Mouse (Mus musculus): ENCODE measurements at regions not wholly inside any gene's neighbourhood (a gene's known extent, or its start where the extent isn't known, plus 50 kb on each side); places are given as distances from the start of the nearest gene placed in this dataset.

DNA sequence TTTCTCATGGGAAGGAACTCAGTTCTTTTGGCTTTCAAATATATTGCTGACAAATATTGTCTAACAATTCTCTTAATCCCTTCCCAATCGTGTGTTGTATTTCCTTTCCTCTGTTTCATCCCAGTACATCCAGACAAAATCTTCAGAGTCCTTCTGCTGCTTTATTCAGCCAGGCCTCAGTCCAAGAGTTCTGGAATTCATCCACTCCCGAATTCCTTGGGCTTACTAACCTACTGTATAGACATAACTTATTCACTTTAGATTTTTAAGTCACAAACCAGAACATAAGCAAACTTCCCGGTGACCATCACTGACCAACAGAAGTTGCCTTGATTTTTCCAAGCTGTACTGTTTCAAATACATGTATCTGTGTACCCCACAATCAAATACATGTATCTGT lies 90.9 kb upstream of the Kitl start:
- ATAC-seq (ENCODE audit: insufficient number of reproducible peaks, low FRiP score, low TSS enrichment, low read depth), result no peak

DNA sequence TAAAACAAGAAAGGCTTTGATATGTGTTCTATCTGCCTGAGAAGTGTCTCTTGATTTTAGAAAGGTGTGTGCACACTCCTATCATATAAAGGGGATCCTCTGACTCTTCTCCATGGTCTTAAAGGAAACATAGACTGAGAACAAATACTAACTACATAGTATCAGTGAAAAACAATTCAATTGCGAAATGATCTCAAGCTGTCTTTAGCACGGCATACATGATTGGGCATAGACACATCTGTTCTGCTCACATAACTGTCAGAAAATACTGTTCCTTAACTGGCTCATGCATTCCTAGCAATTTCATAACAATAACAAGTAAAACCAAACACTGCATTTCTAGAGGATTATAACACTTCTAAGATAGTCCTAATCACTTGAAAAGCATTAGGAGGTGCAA lies 95.5 kb upstream of the Kitl start:
- WGBS, result 57% methylated on average over 2 of the region's 2 CpGs
- no peaks in the 10 kb centered on the region for H3K9me3 ChIP-seq (replicated peaks)
- peaks cover 4% of the 10 kb centered on the region for H3K4me1 ChIP-seq
- no peaks in the 10 kb centered on the region for H3K36me3 ChIP-seq
- ATAC-seq (ENCODE audit: insufficient number of reproducible peaks, low FRiP score, low TSS enrichment, low read depth), result no peak
- H3K27me3 ChIP-seq, result no peaks in the 10 kb centered on the region
- H3K4me2 ChIP-seq (replicated peaks), result no peak overlapping the region
- no peak overlapping the region for H3K27ac ChIP-seq (replicated peaks)
- H3K9ac ChIP-seq, result no peak overlapping the region
- H3K4me3 ChIP-seq (replicated peaks), result no peak overlapping the region

More for the DNA sequence above, 90.9 kb upstream of the Kitl start:
- WGBS, result 54% methylated on average over 3 of the region's 3 CpGs
- H3K9me3 ChIP-seq (replicated peaks), result no peaks in the 10 kb centered on the region
- H3K36me3 ChIP-seq, result no peaks in the 10 kb centered on the region
- H3K4me3 ChIP-seq (replicated peaks), result no peak overlapping the region
- H3K4me2 ChIP-seq (replicated peaks), result no peak overlapping the region
- no peaks in the 10 kb centered on the region for H3K27me3 ChIP-seq
- no peak overlapping the region for H3K27ac ChIP-seq (replicated peaks)
- no peak overlapping the region for H3K9ac ChIP-seq
- peaks cover 6% of the 10 kb centered on the region for H3K4me1 ChIP-seq

DNA sequence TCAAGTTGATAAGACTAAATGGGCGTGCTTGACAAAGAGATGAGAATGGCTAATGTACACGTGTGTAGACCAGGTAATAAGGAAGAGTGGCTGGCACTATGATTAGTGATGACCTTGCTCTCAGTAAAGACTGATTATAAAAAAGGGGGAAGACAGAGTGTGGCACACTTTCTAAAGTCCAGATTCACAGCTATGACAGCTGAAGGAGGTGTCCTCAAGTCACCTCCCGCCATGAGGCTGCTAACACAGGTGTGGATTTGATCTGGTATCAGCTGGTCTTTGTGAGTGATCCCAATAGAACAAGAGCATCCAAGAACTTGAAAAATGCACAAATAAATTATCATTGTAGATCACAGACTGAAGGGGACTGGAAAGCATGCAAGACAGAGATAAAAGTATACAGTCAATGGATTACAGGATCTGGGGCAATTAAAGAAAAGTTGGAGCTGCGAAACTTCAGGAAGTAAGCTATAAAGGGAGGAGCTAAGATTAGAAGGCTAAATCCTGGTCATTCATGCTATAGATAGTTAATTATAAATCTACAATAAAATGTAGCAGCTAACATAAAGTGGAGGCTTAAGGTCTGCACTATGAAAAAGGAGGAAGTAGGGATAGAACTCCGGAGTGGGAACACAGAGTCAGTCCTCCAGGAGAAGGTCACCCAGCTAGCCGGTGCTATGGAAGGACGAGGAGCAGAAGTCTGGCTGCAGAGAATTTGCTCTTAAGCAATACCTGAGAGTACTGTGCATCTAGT lies 96.7 kb upstream of the Kitl start:
- no peak overlapping the region for H3K9ac ChIP-seq
- ATAC-seq (ENCODE audit: insufficient number of reproducible peaks, low FRiP score, low TSS enrichment, low read depth), result no peak
- no peaks in the 10 kb centered on the region for H3K27me3 ChIP-seq
- H3K27ac ChIP-seq (replicated peaks), result no peak overlapping the region
- 88% methylated on average over 7 of the region's 7 CpGs for WGBS
- H3K4me3 ChIP-seq (replicated peaks), result no peak overlapping the region
- H3K9me3 ChIP-seq (replicated peaks), result no peaks in the 10 kb centered on the region
- no peaks in the 10 kb centered on the region for H3K36me3 ChIP-seq
- H3K4me2 ChIP-seq (replicated peaks), result no peak overlapping the region
- peaks cover 4% of the 10 kb centered on the region for H3K4me1 ChIP-seq

DNA sequence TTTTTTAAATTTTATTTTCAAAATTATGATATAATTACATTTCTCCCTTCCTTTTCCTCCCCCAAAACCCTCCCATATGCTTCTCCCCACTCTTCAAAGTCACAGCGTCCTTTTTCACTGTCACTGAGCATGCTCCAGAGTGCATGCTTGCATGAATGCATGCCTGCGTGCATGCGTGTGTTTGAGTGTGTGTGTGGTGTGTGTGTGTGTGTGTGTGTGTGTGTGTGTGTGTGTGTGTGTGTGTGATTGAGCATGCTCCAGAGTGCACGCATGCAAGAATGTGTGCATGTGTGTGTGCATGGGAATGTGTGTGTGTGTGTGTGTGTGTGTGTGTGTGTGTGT lies 101.6 kb upstream of the Kitl start:
- no peak overlapping the region for H3K27ac ChIP-seq (replicated peaks)
- H3K9me3 ChIP-seq (replicated peaks), result no peaks in the 10 kb centered on the region
- no peak for ATAC-seq (ENCODE audit: insufficient number of reproducible peaks, low FRiP score, low TSS enrichment, low read depth)
- 51% methylated on average over 4 of the region's 4 CpGs for WGBS
- peak overlapping the region; percentile 45 for H3K4me3 ChIP-seq (replicated peaks)
- H3K4me1 ChIP-seq, result no peaks in the 10 kb centered on the region; the same call in 1 of the 2 replicates
- no peaks in the 10 kb centered on the region for H3K36me3 ChIP-seq
- H3K4me2 ChIP-seq (replicated peaks), result peak overlapping the region; percentile 56
- no peaks in the 10 kb centered on the region for H3K27me3 ChIP-seq
- H3K9ac ChIP-seq, result no peak overlapping the region

DNA sequence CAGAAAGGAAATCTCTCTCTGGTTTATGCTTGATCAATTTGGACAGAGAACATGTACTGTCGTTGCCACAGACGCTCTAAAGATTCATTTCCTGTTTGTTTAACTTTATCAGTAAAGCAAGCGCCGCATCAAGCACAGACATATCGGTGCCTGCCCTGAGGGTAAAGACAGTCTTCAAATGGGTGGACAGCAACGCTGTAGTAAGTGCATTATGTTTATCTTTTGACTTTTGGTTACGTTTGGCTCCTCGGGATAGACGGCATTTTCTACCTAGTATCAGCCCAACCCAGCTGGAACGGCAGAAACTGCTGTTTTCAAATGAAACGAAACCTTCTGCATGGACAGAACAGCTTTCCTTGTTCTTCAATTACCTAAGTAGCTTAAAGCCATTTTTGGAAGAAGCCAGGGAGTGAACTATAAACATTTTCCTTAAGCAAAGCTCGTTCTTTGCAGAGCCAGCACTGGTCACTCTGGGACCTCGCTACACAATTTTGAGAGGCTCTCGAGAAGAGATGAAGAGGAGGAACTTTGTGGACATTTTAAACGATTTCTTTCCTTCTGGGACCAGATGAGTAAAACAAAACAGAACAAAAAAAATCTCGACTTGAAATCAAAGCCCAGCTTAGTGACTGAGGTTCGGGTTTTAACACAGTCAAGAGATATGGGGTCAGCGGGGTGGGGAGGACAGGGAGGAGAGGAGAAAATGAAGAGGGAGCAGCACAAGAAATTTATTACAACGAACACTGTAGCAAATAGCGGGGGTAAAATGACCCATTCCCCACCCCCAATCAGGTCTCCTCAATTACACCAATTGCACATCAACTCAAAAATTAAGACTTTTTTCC lies 102.2 kb upstream of the Kitl start:
- no peaks in the 10 kb centered on the region for H3K27me3 ChIP-seq
- H3K27ac ChIP-seq (replicated peaks), result peak overlapping the region; percentile 17; the same call in 1 of the 2 replicates
- H3K9me3 ChIP-seq (replicated peaks), result no peaks in the 10 kb centered on the region
- ATAC-seq (ENCODE audit: insufficient number of reproducible peaks, low FRiP score, low TSS enrichment, low read depth), result no peak
- H3K4me1 ChIP-seq, result no peaks in the 10 kb centered on the region; the same call in 1 of the 2 replicates
- H3K4me3 ChIP-seq (replicated peaks), result peak overlapping the region; percentile 45
- no peaks in the 10 kb centered on the region for H3K36me3 ChIP-seq
- H3K9ac ChIP-seq, result peak overlapping the region; percentile 0
- peak overlapping the region; percentile 56 for H3K4me2 ChIP-seq (replicated peaks)
- WGBS, result 11% methylated on average over 20 of the region's 20 CpGs

DNA sequence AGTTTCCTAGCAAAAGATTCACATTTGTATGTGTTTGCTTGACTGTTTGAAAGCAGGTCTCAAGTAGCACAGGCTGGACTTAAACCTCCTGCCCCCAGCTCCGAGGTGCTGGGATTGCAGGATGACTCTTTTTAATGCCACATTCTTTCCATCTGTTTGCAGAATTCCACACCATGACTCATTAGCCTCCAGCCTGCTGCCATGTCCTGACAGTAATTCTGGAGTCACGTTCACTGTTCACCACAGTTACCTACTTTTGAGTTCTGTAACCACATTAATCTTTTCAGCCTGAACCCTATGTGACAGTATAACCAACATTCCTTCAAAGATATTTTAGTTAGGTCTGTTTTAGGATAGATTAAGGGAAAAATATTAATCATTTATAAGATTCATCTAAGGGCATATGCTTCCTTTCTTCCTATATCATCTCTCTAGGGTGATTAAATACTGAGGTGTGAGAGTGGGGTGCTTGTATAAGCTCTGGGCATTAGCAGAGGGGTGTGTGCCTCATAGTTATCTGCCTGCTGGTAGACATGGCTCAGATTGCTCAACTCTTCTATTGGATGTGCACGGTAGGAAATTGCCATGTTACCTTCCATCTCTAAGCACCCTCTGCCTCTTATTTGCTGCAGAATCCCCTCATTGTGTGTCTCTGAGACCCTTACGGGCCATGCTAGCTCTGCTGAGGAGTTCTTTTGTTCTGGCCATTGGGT lies 105.3 kb upstream of the Kitl start:
- Histone ChIP-seq H3K9ac (no peak overlapping the region), H3K4me1 (peaks cover 5% of the 10 kb centered on the region; the same call in 1 of the 2 replicates), H3K27me3 (no peaks in the 10 kb centered on the region), H3K4me3 (replicated peaks) (no peak overlapping the region), H3K4me2 (replicated peaks) (no peak overlapping the region), H3K9me3 (replicated peaks) (no peaks in the 10 kb centered on the region), H3K36me3 (no peaks in the 10 kb centered on the region), H3K27ac (replicated peaks) (no peak overlapping the region)
- ATAC-seq (ENCODE audit: insufficient number of reproducible peaks, low FRiP score, low TSS enrichment, low read depth), result no peak
- WGBS, result 61% methylated on average over 4 of the region's 4 CpGs

DNA sequence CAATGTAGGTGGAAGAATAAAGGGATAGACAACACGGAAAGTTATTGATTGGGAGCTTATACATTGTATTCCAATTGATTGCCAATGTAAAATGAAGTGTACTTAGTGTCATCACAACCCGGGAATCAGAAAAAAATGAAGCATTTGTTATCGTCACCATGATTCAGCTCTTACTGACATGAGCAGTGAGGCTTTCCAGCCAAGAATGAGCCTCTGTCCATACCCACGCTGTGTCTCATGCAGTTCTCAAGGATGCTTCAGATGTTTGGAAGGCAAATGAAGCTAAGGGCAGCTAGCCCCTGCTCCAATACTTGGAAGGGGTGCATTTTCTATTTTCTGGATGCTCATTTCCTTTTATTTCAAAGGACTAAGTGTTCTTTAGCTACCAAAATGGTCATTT lies 107.4 kb upstream of the Kitl start:
- Histone ChIP-seq H3K36me3 (no peaks in the 10 kb centered on the region), H3K27ac (replicated peaks) (no peak overlapping the region), H3K4me3 (replicated peaks) (no peak overlapping the region), H3K4me2 (replicated peaks) (no peak overlapping the region), H3K9ac (no peak overlapping the region), H3K27me3 (no peaks in the 10 kb centered on the region), H3K4me1 (peaks cover 5% of the 10 kb centered on the region; the same call in 1 of the 2 replicates), H3K9me3 (replicated peaks) (no peaks in the 10 kb centered on the region)
- 83% methylated on average over 4 of the region's 4 CpGs for WGBS
- ATAC-seq (ENCODE audit: insufficient number of reproducible peaks, low FRiP score, low TSS enrichment, low read depth), result no peak

DNA sequence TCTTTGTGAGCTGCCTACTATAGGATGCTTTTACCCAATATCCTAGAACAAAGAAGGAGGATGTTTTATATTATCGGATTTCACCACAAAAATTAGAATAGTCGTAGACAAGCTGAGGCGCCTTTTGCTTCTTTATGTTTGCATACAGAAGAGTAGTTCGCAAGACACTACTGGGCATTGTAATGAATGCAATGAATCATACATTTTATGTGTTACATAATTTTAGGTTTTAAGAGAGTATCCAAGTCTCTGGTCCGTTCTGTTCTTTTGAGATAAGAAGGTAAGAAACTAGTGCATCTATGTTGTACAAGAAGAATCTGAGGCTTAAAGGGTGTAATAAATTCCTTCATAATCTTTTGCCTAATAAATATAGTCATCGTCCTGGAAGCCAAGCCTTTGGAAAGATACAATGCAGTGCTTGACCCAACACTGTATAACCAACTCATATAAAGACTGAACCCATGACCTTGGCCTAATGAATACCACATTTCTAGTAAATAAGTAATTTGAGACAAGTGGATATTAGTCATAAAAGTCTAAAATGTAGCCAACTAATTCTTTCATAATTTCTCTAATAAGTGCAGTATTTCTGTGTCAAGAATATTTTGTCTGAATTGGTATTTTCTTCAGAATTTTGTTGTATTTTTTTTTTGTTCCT lies 108.5 kb upstream of the Kitl start:
- H3K4me2 ChIP-seq (replicated peaks), result no peak overlapping the region
- 73% methylated on average over 6 of the region's 6 CpGs for WGBS
- no peak overlapping the region for H3K4me3 ChIP-seq (replicated peaks)
- ATAC-seq (ENCODE audit: insufficient number of reproducible peaks, low FRiP score, low TSS enrichment, low read depth), result no peak
- H3K27ac ChIP-seq (replicated peaks), result no peak overlapping the region
- no peaks in the 10 kb centered on the region for H3K36me3 ChIP-seq
- H3K4me1 ChIP-seq, result 0 out of 2 replicates have a peak, but pooled peaks cover 5% of the 10 kb centered on the region
- H3K27me3 ChIP-seq, result no peaks in the 10 kb centered on the region
- H3K9ac ChIP-seq, result no peak overlapping the region
- no peaks in the 10 kb centered on the region for H3K9me3 ChIP-seq (replicated peaks)

DNA sequence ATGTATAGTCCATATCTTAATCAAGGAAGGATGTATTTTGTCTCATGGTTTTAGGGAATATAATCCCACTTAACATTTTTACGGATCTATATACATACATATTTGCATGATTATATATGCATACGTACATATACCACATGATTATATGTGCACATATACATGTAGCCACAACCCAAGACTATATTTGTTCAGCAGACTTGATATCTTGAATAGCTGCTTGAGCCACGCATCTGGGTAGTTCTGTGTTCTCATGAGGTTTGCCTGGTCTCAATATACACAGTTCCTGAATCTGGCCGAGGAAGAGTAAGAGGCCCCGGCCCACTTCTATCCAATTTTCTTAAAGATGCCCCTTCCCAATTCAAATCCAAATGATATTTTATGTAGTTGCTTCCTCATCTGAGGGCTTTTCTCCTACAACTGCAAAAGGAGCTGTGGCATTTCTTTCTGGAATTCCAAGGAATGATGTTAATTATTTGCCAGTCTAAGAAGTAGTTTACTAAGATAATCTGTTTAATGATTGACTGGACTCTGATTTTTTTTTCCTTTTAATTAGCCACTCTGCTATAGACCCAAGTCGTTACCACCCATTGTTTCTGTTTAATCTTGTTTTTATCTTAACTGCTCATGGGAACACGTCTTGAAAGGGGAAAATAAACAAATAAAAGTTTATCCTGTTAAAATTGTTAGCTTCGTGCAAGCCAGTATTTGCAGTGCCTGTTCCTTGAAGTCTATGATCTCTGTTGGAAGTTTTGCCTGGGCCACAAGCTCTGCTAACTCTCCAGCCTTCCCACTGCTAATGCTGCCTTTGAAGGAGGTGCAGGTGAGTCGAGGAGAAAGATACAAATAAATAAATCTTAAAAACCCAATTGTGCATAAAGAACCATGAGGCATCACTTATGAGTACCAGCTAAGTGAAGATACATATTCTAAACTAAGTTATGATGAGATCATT lies 112.9 kb upstream of the Kitl start:
- Histone ChIP-seq H3K4me3 (replicated peaks) (no peak overlapping the region), H3K4me2 (replicated peaks) (no peak overlapping the region), H3K4me1 (0 out of 2 replicates have a peak, but pooled peaks cover 5% of the 10 kb centered on the region), H3K9ac (no peak overlapping the region), H3K9me3 (replicated peaks) (no peaks in the 10 kb centered on the region), H3K27ac (replicated peaks) (no peak overlapping the region), H3K36me3 (no peaks in the 10 kb centered on the region), H3K27me3 (no peaks in the 10 kb centered on the region)
- 67% methylated on average over 9 of the region's 9 CpGs for WGBS
- no peak for ATAC-seq (ENCODE audit: insufficient number of reproducible peaks, low FRiP score, low TSS enrichment, low read depth)
